Comparison of ENCODE assay signal across 27 mouse cellular contexts in the genomic region with DNA sequence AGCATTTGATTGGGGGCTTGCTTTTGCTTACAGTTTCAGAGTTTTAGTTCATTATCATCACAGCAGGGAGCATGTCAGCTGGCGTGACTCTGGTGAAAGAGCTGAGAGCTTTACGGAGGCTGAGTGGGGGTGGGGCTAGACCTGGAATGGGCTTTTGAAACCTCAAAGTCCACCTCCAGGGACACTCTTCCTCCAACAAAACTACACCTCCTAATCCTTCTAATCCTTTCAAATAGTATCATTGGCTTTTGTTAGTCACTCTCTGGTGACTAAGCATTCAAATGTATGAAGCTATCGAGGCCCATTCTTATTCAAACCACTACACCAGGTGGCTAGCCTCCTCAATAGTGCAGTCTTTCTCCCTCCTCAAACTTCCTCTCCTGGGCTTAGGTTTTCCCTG. TPM values are rescaled to one million over a fixed set of nuclear protein-coding genes. Genes with fewer than 3 reads are reported as not detected.
DNase-seq lines count a peak whose midpoint lies in the region; TF ChIP-seq lines count a peak whose summit lies in the region.
"Had no signal": no experiment of that assay in that cellular context is flagged by ENCODE, and none has a peak within 500 bp of the region (broad histone marks: within the 10 kb centered on the region; RNA-seq: fewer than 3 reads in every experiment).

No protein-coding gene starts in this region.

- no peak overlapping the region for H3K9ac ChIP-seq in ES-Bruce4 (ENCODE audit: low read depth, poor library complexity, severe bottlenecking)
- no peak overlapping the region for H3K9ac ChIP-seq in heart, adult 2 months (ENCODE audit: low read depth, low read length)
- H3K9ac ChIP-seq: embryonic facial prominence, embryonic 15.5 days; forebrain, postnatal 0 days; heart, embryonic 13.5 days; hindbrain, embryonic 15.5 days had no signal

- TF ChIP-seq POLR2A in ES-Bruce4 (IDR thresholded peaks at IDR 0.05; ENCODE audit: insufficient read depth, low read length), result no peak
- no peak for TF ChIP-seq POLR2A in small intestine, adult 2 months (IDR thresholded peaks at IDR 0.05; ENCODE audit: low read depth, low read length)
- TF ChIP-seq POLR2A in heart, adult 2 months (IDR thresholded peaks at IDR 0.05; ENCODE audit: insufficient read depth, low read depth, low read length), result no peak

- peak; percentile 74 for DNase-seq in WW6 (ENCODE audit: low read depth, low spot score)
- DNase-seq in gastrocnemius, adult 18-20 months (ENCODE audit: low spot score), result no peak
- DNase-seq in thymus, postnatal 4 days, result no peak
- no peak for DNase-seq in heart, adult 2 months
- DNase-seq: adrenal gland, adult 8-10 months; adrenal gland, postnatal 36 days; cerebellum, adult 2 months; cerebellum, postnatal 10 days; forebrain, postnatal 0 days; gastrocnemius, adult 2 months; gastrocnemius, postnatal 25 days; heart, postnatal 36 days; kidney, adult 2 months had no signal

- H3K79me2 ChIP-seq in heart, adult 2 months (replicated peaks; ENCODE audit: control insufficient read depth, insufficient read depth, low read length), result no peaks in the 10 kb centered on the region

- H3K4me3 ChIP-seq in E14TG2a.4 (replicated peaks; ENCODE audit: low read length) (peak overlapping the region; percentile 43; the same call in 1 of the 2 replicates), ES-Bruce4 (ENCODE audit: low read depth, low read length) (no peak overlapping the region)
- H3K4me3 ChIP-seq in small intestine, adult 2 months (ENCODE audit: low read depth, low read length), result peak overlapping the region; percentile 2; the same call in 1 of the 2 replicates
- no peak overlapping the region for H3K4me3 ChIP-seq in heart, adult 2 months
- H3K4me3 ChIP-seq: embryonic facial prominence, embryonic 15.5 days; erythroblast, embryonic 14.5 days; forebrain, embryonic 10.5 days; gastrocnemius, adult 2 months; heart, embryonic 13.5 days; hindbrain, embryonic 15.5 days had no signal

- intact Hi-C loops in heart, adult 2 months (cut with DNase I), result no loop called here

- peak overlapping the region; percentile 78 for H3K27ac ChIP-seq in ES-Bruce4 (ENCODE audit: insufficient read depth, low read length)
- peak overlapping the region; percentile 95 for H3K27ac ChIP-seq in small intestine, adult 2 months (ENCODE audit: insufficient read depth, low read depth, low read length)
- H3K27ac ChIP-seq in heart, adult 2 months, result no peak overlapping the region
- H3K27ac ChIP-seq: embryonic facial prominence, embryonic 15.5 days; forebrain, embryonic 10.5 days; gastrocnemius, adult 2 months; heart, embryonic 13.5 days; hindbrain, embryonic 15.5 days had no signal

- 51% methylated on average over 3 of the region's 3 CpGs for WGBS in small intestine, adult 2 months
- 81% methylated on average over 3 of the region's 3 CpGs for WGBS in heart, adult 2 months

- H3K4me1 ChIP-seq in E14TG2a.4 (replicated peaks; ENCODE audit: low read depth, low read length) (peaks cover 47% of the 10 kb centered on the region), ES-Bruce4 (ENCODE audit: control insufficient read depth, insufficient read depth, low read length) (peaks cover 4% of the 10 kb centered on the region)
- peaks cover 21% of the 10 kb centered on the region; the same call in 1 of the 2 replicates for H3K4me1 ChIP-seq in small intestine, adult 2 months (ENCODE audit: control insufficient read depth, insufficient read depth, insufficient read length, low read length)
- H3K4me1 ChIP-seq in heart, adult 2 months (ENCODE audit: control insufficient read depth, insufficient read depth, low read length), result no peaks in the 10 kb centered on the region
- H3K4me1 ChIP-seq: forebrain, embryonic 10.5 days; hindbrain, embryonic 15.5 days had no signal

- peak; percentile 96 for TF ChIP-seq EP300 in ES-Bruce4 (IDR thresholded peaks at IDR 0.05; ENCODE audit: insufficient read depth, low read depth, low read length)
- TF ChIP-seq EP300 in heart, adult 2 months (IDR thresholded peaks at IDR 0.05; ENCODE audit: insufficient read depth, low read depth, low read length), result no peak

- peaks cover 16% of the 10 kb centered on the region for H3K27me3 ChIP-seq in E14TG2a.4 (ENCODE audit: insufficient read depth, low read length)
- no peaks in the 10 kb centered on the region for H3K27me3 ChIP-seq in ES-Bruce4 (ENCODE audit: control insufficient read depth, insufficient read depth, low read length, poor library complexity, severe bottlenecking)
- H3K27me3 ChIP-seq in small intestine, adult 2 months (ENCODE audit: control insufficient read depth, insufficient read depth, low read length), result no peaks in the 10 kb centered on the region
- no peaks in the 10 kb centered on the region for H3K27me3 ChIP-seq in heart, adult 2 months (ENCODE audit: control insufficient read depth, insufficient read depth, low read length)
- H3K27me3 ChIP-seq: embryonic facial prominence, embryonic 15.5 days; hindbrain, embryonic 15.5 days had no signal

- H3K36me3 ChIP-seq in E14TG2a.4 (ENCODE audit: insufficient read depth, low read length) (no peaks in the 10 kb centered on the region), ES-Bruce4 (ENCODE audit: control insufficient read depth, insufficient read depth, low read length, poor library complexity, severe bottlenecking) (no peaks in the 10 kb centered on the region)
- peaks cover 11% of the 10 kb centered on the region for H3K36me3 ChIP-seq in small intestine, adult 2 months (ENCODE audit: control insufficient read depth, insufficient read depth, low read length)
- no peaks in the 10 kb centered on the region for H3K36me3 ChIP-seq in heart, adult 2 months (ENCODE audit: control insufficient read depth, insufficient read depth, low read length)
- H3K36me3 ChIP-seq: embryonic facial prominence, embryonic 15.5 days; forebrain, embryonic 10.5 days; G1E; heart, embryonic 13.5 days; hindbrain, embryonic 15.5 days had no signal

- peaks cover 6% of the 10 kb centered on the region for H3K9me3 ChIP-seq in E14TG2a.4 (ENCODE audit: low read length)
- peaks cover 5% of the 10 kb centered on the region for H3K9me3 ChIP-seq in ES-Bruce4 (replicated peaks; ENCODE audit: control insufficient read depth, insufficient read depth, low read length, poor library complexity, severe bottlenecking)
- H3K9me3 ChIP-seq: embryonic facial prominence, embryonic 15.5 days; G1E had no signal

- TF ChIP-seq CTCF in E14TG2a.4 (conservative IDR thresholded peaks at IDR 0.05; ENCODE audit: low read length) (no peak), ES-Bruce4 (IDR thresholded peaks at IDR 0.05; ENCODE audit: low read depth, low read length) (no peak)
- TF ChIP-seq CTCF in small intestine, adult 2 months (IDR thresholded peaks at IDR 0.05; ENCODE audit: extremely low read depth, insufficient read length, insufficient replicate concordance, low read depth, low read length), result no peak
- no peak for TF ChIP-seq CTCF in heart, adult 2 months (IDR thresholded peaks at IDR 0.05)

RNA-seq across cellular contexts. Expression of a gene that starts 1.8 kb away (rescaled TPM):
- polyA plus RNA-seq in ES-Bruce4 (2011; ENCODE audit: insufficient read depth, insufficient read length, low read depth, missing spikeins), result not detected in 2 replicates
- 103 and 341 TPM in 2 replicates for polyA plus RNA-seq in small intestine, adult 2 months (2012; rRNA removed)
- not detected for total RNA-seq in gastrocnemius, adult 18-20 months (2021)
- not detected for total RNA-seq in heart, adult 2 months (2021)
- polyA plus RNA-seq in heart, adult 2 months (2012; rRNA removed), result not detected in 2 replicates
- total RNA-seq: common myeloid progenitor, adult 5-6 weeks; forebrain, postnatal 0 days; G1E; gastrocnemius, adult 2 months; gastrocnemius, postnatal 25 days; granulocyte monocyte progenitor cell, adult 5-6 weeks; heart, postnatal 36 days had no signal
- polyA plus RNA-seq: cerebellum, adult 2 months; embryonic facial prominence, embryonic 11.5 days; erythroblast, embryonic 14.5 days; forebrain, embryonic 10.5 days; forebrain, postnatal 0 days; hindbrain, embryonic 15.5 days; kidney, adult 2 months had no signal

RNA-seq across cellular contexts. Expression of a gene that starts 20.4 kb away (rescaled TPM):
- not detected in 2 replicates for polyA plus RNA-seq in ES-Bruce4 (2011; ENCODE audit: insufficient read depth, insufficient read length, low read depth, missing spikeins)
- 0.20 and 1.9 TPM in 2 replicates for polyA plus RNA-seq in small intestine, adult 2 months (2012; rRNA removed)
- not detected for total RNA-seq in gastrocnemius, adult 18-20 months (2021)
- total RNA-seq in heart, adult 2 months (2021), result not detected
- not detected in 2 replicates for polyA plus RNA-seq in heart, adult 2 months (2012; rRNA removed)
- total RNA-seq: adrenal gland, adult 8-10 months; adrenal gland, postnatal 36 days; common myeloid progenitor, adult 5-6 weeks; G1E; gastrocnemius, adult 2 months; gastrocnemius, postnatal 25 days; granulocyte monocyte progenitor cell, adult 5-6 weeks; heart, postnatal 36 days had no signal
- polyA plus RNA-seq: embryonic facial prominence, embryonic 11.5 days; embryonic facial prominence, embryonic 15.5 days; erythroblast, embryonic 14.5 days; forebrain, embryonic 10.5 days; heart, embryonic 13.5 days; heart, postnatal 0 days; hindbrain, embryonic 11.5 days; kidney, adult 2 months had no signal

RNA-seq across cellular contexts. Expression of a gene that starts 23.6 kb away (rescaled TPM):
- 16.9 and 17.8 TPM in 2 replicates for polyA plus RNA-seq in ES-Bruce4 (2011; ENCODE audit: insufficient read depth, insufficient read length, low read depth, missing spikeins)
- 2.5 and 3.2 TPM in 2 replicates for polyA plus RNA-seq in small intestine, adult 2 months (2012; rRNA removed)
- 10 to 100 TPM; 12.6 to 14.5 TPM for total RNA-seq in gastrocnemius, adult 18-20 months (2021)
- total RNA-seq in heart, adult 2 months (2021), result 1 to 10 TPM; 6.9 to 7.1 TPM
- 3.0 and 3.1 TPM in 2 replicates for polyA plus RNA-seq in heart, adult 2 months (2012; rRNA removed)

RNA-seq across cellular contexts. Expression of a gene that starts 35.7 kb away (rescaled TPM):
- polyA plus RNA-seq in ES-Bruce4 (2011; ENCODE audit: insufficient read depth, insufficient read length, low read depth, missing spikeins), result not detected in 2 replicates
- 0.86 and 1.1 TPM in 2 replicates for polyA plus RNA-seq in small intestine, adult 2 months (2012; rRNA removed)
- not detected for total RNA-seq in gastrocnemius, adult 18-20 months (2021)
- total RNA-seq in heart, adult 2 months (2021), result not detected
- 0.09 and 0.10 TPM in 2 replicates for polyA plus RNA-seq in heart, adult 2 months (2012; rRNA removed)
- total RNA-seq: adrenal gland, postnatal 36 days; G1E; gastrocnemius, adult 2 months; gastrocnemius, postnatal 25 days; granulocyte monocyte progenitor cell, adult 5-6 weeks had no signal
- polyA plus RNA-seq: embryonic facial prominence, embryonic 11.5 days; erythroblast, embryonic 14.5 days; G1E; hindbrain, embryonic 11.5 days had no signal

RNA-seq across cellular contexts. Expression of a gene that starts 45.2 kb away (rescaled TPM):
- polyA plus RNA-seq in ES-Bruce4 (2011; ENCODE audit: insufficient read depth, insufficient read length, low read depth, missing spikeins), result not detected in 2 replicates
- 30.4 and 79.4 TPM in 2 replicates for polyA plus RNA-seq in small intestine, adult 2 months (2012; rRNA removed)
- total RNA-seq in gastrocnemius, adult 18-20 months (2021), result not detected
- total RNA-seq in heart, adult 2 months (2021), result not detected
- not detected in 2 replicates for polyA plus RNA-seq in heart, adult 2 months (2012; rRNA removed)
- total RNA-seq: adrenal gland, adult 8-10 months; adrenal gland, postnatal 36 days; common myeloid progenitor, adult 5-6 weeks; forebrain, postnatal 0 days; G1E; gastrocnemius, adult 2 months; gastrocnemius, postnatal 25 days; granulocyte monocyte progenitor cell, adult 5-6 weeks; heart, postnatal 36 days had no signal
- polyA plus RNA-seq: cerebellum, adult 2 months; embryonic facial prominence, embryonic 11.5 days; embryonic facial prominence, embryonic 15.5 days; erythroblast, embryonic 14.5 days; forebrain, embryonic 10.5 days; forebrain, postnatal 0 days; G1E; heart, embryonic 13.5 days; heart, postnatal 0 days; hindbrain, embryonic 11.5 days; hindbrain, embryonic 15.5 days; kidney, adult 2 months had no signal

Comparison
In these comparisons a context has a peak if more than half of its experiments do, and no peak if none do; other contexts are left out.
1. H3K4me3 ChIP-seq: peak in E14TG2a.4 (single experiment) and small intestine, adult 2 months (single experiment); none in ES-Bruce4 (single experiment) and heart, adult 2 months (single experiment).
2. RNA of a gene that starts 1.8 kb away (polyA plus RNA-seq): 103 to 341 TPM in small intestine, adult 2 months; not detected in ES-Bruce4 and not detected in heart, adult 2 months; every median in the first group is over 10 times any median in the second.